ENCODE assay signal across 10 mouse cellular contexts in genomic region chr4:124400741-124401140, GRCm38 (mm10).
DNase-seq lines count a peak whose midpoint lies in the region; ATAC-seq and TF ChIP-seq lines count a peak whose summit lies in the region.
"Had no signal": no experiment of that assay in that cellular context is flagged by ENCODE, and none has a peak within 500 bp of the region (broad histone marks: within the 10 kb centered on the region; RNA-seq: fewer than 3 reads in every experiment).

No protein-coding gene starts in this region.

- no peak overlapping the region for H3K9ac ChIP-seq in forebrain, embryonic 11.5 days (ENCODE audit: low read length)
- no peak overlapping the region for H3K9ac ChIP-seq in forebrain, postnatal 0 days
- H3K9ac ChIP-seq: neural tube, embryonic 12.5 days had no signal

- H3K27ac ChIP-seq in forebrain, embryonic 11.5 days (ENCODE audit: low read depth, low read length), result no peak overlapping the region
- H3K27ac ChIP-seq in forebrain, embryonic 10.5 days, result no peak overlapping the region
- H3K27ac ChIP-seq in forebrain, postnatal 0 days (ENCODE audit: low read depth, low read length), result peak overlapping the region; percentile 60
- H3K27ac ChIP-seq in gastrocnemius, adult 2 months, result no peak overlapping the region
- H3K27ac ChIP-seq: neural tube, embryonic 12.5 days had no signal

- H3K4me2 ChIP-seq in forebrain, embryonic 11.5 days (ENCODE audit: low read depth, low read length, severe bottlenecking), result no peak overlapping the region
- no peak overlapping the region for H3K4me2 ChIP-seq in forebrain, postnatal 0 days (ENCODE audit: low read depth)
- H3K4me2 ChIP-seq: neural tube, embryonic 12.5 days had no signal

- peak; percentile 49 for DNase-seq in forebrain, embryonic 11.5 days (ENCODE audit: low spot score)
- DNase-seq in forebrain, embryonic 10.5 days (ENCODE audit: extremely low spot score, low spot score), result no peak
- peak; percentile 76 for DNase-seq in forebrain, postnatal 0 days
- peak; percentile 75 to 77 for DNase-seq in left cerebral cortex, adult 9 months (ENCODE audit: low spot score in 2 of 2)
- DNase-seq in right cerebral cortex, postnatal 4 days, result peak; percentile 31
- no peak for DNase-seq in kidney, adult 11 months
- no peak for DNase-seq in gastrocnemius, adult 2 months
- DNase-seq in ovary, adult 18-20 months (ENCODE audit: low spot score), result no peak
- DNase-seq: lung, postnatal 14 days had no signal

- 74% methylated on average over 8 of the region's 8 CpGs for WGBS in forebrain, embryonic 11.5 days
- WGBS in forebrain, embryonic 10.5 days, result 84% methylated on average over 8 of the region's 8 CpGs
- WGBS in forebrain, postnatal 0 days, result 30% methylated on average over 8 of the region's 8 CpGs

- H3K4me3 ChIP-seq in forebrain, embryonic 11.5 days (ENCODE audit: low read depth, low read length), result no peak overlapping the region
- no peak overlapping the region for H3K4me3 ChIP-seq in forebrain, embryonic 10.5 days
- no peak overlapping the region for H3K4me3 ChIP-seq in forebrain, postnatal 0 days (ENCODE audit: low read depth, low read length)
- H3K4me3 ChIP-seq in gastrocnemius, adult 2 months, result no peak overlapping the region
- H3K4me3 ChIP-seq: neural tube, embryonic 12.5 days had no signal

- H3K4me1 ChIP-seq in forebrain, embryonic 11.5 days (replicated peaks; ENCODE audit: control insufficient read depth, insufficient read depth, low read length), result no peaks in the 10 kb centered on the region
- peaks cover 30% of the 10 kb centered on the region for H3K4me1 ChIP-seq in forebrain, embryonic 10.5 days
- H3K4me1 ChIP-seq in forebrain, postnatal 0 days (ENCODE audit: insufficient read depth), result peaks cover 8% of the 10 kb centered on the region; the same call in 1 of the 2 replicates
- H3K4me1 ChIP-seq: neural tube, embryonic 12.5 days had no signal

- no peak for TF ChIP-seq CTCF in forebrain, postnatal 0 days (IDR thresholded peaks at IDR 0.05; ENCODE audit: low read depth)
- TF ChIP-seq CTCF in gastrocnemius, adult 2 months (IDR thresholded peaks at IDR 0.05), result no peak

- 0 out of 2 replicates have a peak, but pooled peaks have one; percentile 33 for ATAC-seq in forebrain, embryonic 11.5 days (replicated peaks; ENCODE audit: low FRiP score)
- ATAC-seq in forebrain, postnatal 0 days, result peak; percentile 97

- H3K27me3 ChIP-seq in forebrain, embryonic 11.5 days (ENCODE audit: control insufficient read depth, insufficient read depth, low read length), result peaks cover 6% of the 10 kb centered on the region
- peaks cover 75% of the 10 kb centered on the region for H3K27me3 ChIP-seq in forebrain, embryonic 10.5 days (ENCODE audit: poor library complexity, severe bottlenecking)
- no peaks in the 10 kb centered on the region for H3K27me3 ChIP-seq in forebrain, postnatal 0 days (ENCODE audit: insufficient read depth, low read length)

- H3K9me3 ChIP-seq in forebrain, embryonic 11.5 days (ENCODE audit: control insufficient read depth, low read length), result no peaks in the 10 kb centered on the region
- no peaks in the 10 kb centered on the region for H3K9me3 ChIP-seq in forebrain, embryonic 10.5 days
- H3K9me3 ChIP-seq in forebrain, postnatal 0 days (ENCODE audit: low read length), result no peaks in the 10 kb centered on the region
- H3K9me3 ChIP-seq: neural tube, embryonic 12.5 days had no signal

- intact Hi-C loops in gastrocnemius, adult 2 months (cut with DNase I), result no loop called here

- H3K36me3 ChIP-seq in forebrain, embryonic 11.5 days (ENCODE audit: control insufficient read depth, insufficient read depth, low read length), result no peaks in the 10 kb centered on the region
- no peaks in the 10 kb centered on the region for H3K36me3 ChIP-seq in forebrain, embryonic 10.5 days (replicated peaks)
- no peaks in the 10 kb centered on the region for H3K36me3 ChIP-seq in forebrain, postnatal 0 days (ENCODE audit: insufficient read depth)
- H3K36me3 ChIP-seq: neural tube, embryonic 12.5 days had no signal

Comparison
In these comparisons a context has a peak if more than half of its experiments do, and no peak if none do; other contexts are left out.
1. DNase-seq: peak in forebrain, embryonic 11.5 days (single experiment), forebrain, postnatal 0 days (single experiment), left cerebral cortex, adult 9 months (2 of 2) and right cerebral cortex, postnatal 4 days (single experiment); none in forebrain, embryonic 10.5 days (single experiment), kidney, adult 11 months (single experiment), gastrocnemius, adult 2 months (single experiment) and ovary, adult 18-20 months (single experiment).